Comparison of ENCODE assay signal across 15 mouse cellular contexts in genomic region chr10:89656366-89656765, GRCm38 (mm10). TPM values are rescaled to one million over a fixed set of nuclear protein-coding genes. Genes with fewer than 3 reads are reported as not detected.
DNase-seq lines count a peak whose midpoint lies in the region; ATAC-seq and TF ChIP-seq lines count a peak whose summit lies in the region.
"Had no signal": no experiment of that assay in that cellular context is flagged by ENCODE, and none has a peak within 500 bp of the region (broad histone marks: within the 10 kb centered on the region; RNA-seq: fewer than 3 reads in every experiment).

No protein-coding gene starts in this region.

- no peak for TF ChIP-seq POLR2A in kidney, adult 2 months (IDR thresholded peaks at IDR 0.05; ENCODE audit: low read depth, low read length)

- TF ChIP-seq CTCF in kidney, adult 2 months (conservative IDR thresholded peaks at IDR 0.05; ENCODE audit: insufficient read depth, insufficient read length, low read depth, low read length) = no peak

- H3K36me3 ChIP-seq in kidney, adult 2 months (ENCODE audit: control insufficient read depth, insufficient read depth, low read length) = peaks cover 18% of the 10 kb centered on the region

- no peak overlapping the region for H3K4me3 ChIP-seq in kidney, adult 2 months (ENCODE audit: insufficient read depth, low read depth, low read length)
- H3K4me3 ChIP-seq: embryonic facial prominence, embryonic 12.5 days; limb, embryonic 13.5 days; midbrain, embryonic 15.5 days; neural tube, embryonic 12.5 days had no signal

- H3K4me1 ChIP-seq in kidney, adult 2 months (ENCODE audit: control insufficient read depth, insufficient read depth, low read length) = no peaks in the 10 kb centered on the region
- H3K4me1 ChIP-seq: embryonic facial prominence, embryonic 12.5 days; limb, embryonic 13.5 days; midbrain, embryonic 15.5 days; neural tube, embryonic 12.5 days had no signal

- H3K27me3 ChIP-seq in kidney, adult 2 months (replicated peaks; ENCODE audit: control insufficient read depth, insufficient read depth, low read length) = no peaks in the 10 kb centered on the region
- H3K27me3 ChIP-seq: embryonic facial prominence, embryonic 12.5 days; limb, embryonic 13.5 days; midbrain, embryonic 15.5 days; neural tube, embryonic 12.5 days; Patski had no signal

- peak; percentile 36 for DNase-seq in adrenal gland, postnatal 14 days
- DNase-seq in adrenal gland, adult (ENCODE audit: inconsistent age in 2 of 2, low spot score in 1 of 2) = no peak
- peak; percentile 24 for DNase-seq in kidney, adult 2 months
- no peak for DNase-seq in kidney, postnatal 4 days
- DNase-seq in cerebellum, postnatal 25 days = peak; percentile 76 to 85
- no peak for DNase-seq in lung, postnatal 36 days
- DNase-seq: adrenal gland, adult 8-10 months; lung, adult 2 months had no signal

- H3K27ac ChIP-seq in kidney, adult 2 months (ENCODE audit: insufficient read depth, low read depth, low read length) = no peak overlapping the region
- H3K27ac ChIP-seq: embryonic facial prominence, embryonic 12.5 days; limb, embryonic 13.5 days; midbrain, embryonic 15.5 days; neural tube, embryonic 12.5 days had no signal

- WGBS in kidney, adult 2 months = 72% methylated on average over 5 of the region's 5 CpGs

- 0 out of 2 replicates have a peak, but pooled peaks have one; percentile 20 for ATAC-seq in cerebellum, adult (ENCODE audit: insufficient number of reproducible peaks, low FRiP score, low TSS enrichment)
- ATAC-seq in monocyte, adult 5-6 weeks (replicated peaks; ENCODE audit: insufficient number of reproducible peaks, low FRiP score, low TSS enrichment, poor library complexity, severe bottlenecking) = no peak
- ATAC-seq: midbrain, embryonic 15.5 days; Patski had no signal

RNA-seq across cellular contexts. Expression of gene Scyl2, which starts 29.7 kb away (rescaled TPM):
- 43.6 and 45.8 TPM in 2 replicates for total RNA-seq in adrenal gland, postnatal 14 days (2021)
- 20.9 and 21.3 TPM in 2 replicates for polyA plus RNA-seq in kidney, adult 2 months (2012; rRNA removed)
- 29.8 to 47.8 TPM (median 34.8 TPM) in 3 replicates for total RNA-seq in monocyte, adult 5-6 weeks (2017)

RNA-seq across cellular contexts. Expression of gene Slc17a8, which starts 35.3 kb away (rescaled TPM):
- total RNA-seq in adrenal gland, postnatal 14 days (2021) = 0.85 TPM in 1 of 2 replicates, not detected in the other
- polyA plus RNA-seq in kidney, adult 2 months (2012; rRNA removed) = 0.01 and 0.08 TPM in 2 replicates
- 0.19 TPM in 1 of 3 replicates, not detected in the others for total RNA-seq in monocyte, adult 5-6 weeks (2017)
- polyA plus RNA-seq: limb, embryonic 13.5 days; lung, adult 2 months had no signal

Comparison
In these comparisons a context has a peak if more than half of its experiments do, and no peak if none do; other contexts are left out.
1. DNase-seq: peak in adrenal gland, postnatal 14 days (single experiment), kidney, adult 2 months (single experiment) and cerebellum, postnatal 25 days (2 of 2); none in adrenal gland, adult (0 of 2), kidney, postnatal 4 days (0 of 2) and lung, postnatal 36 days (single experiment).